Mouse (Mus musculus) liver, embryonic 14.5 days (tissue): ENCODE results near the gene Ago1. TPM values are rescaled to one million over a fixed set of nuclear protein-coding genes. Genes with fewer than 3 reads are reported as not detected.

ENCODE experiments used
- ATAC-seq: fragments of 200-750 bp; cut with Nextera tagmentation; 2 replicates; pipeline ENCODE4 v1.8.0; 2017; ENCODE audit warnings: moderate number of reproducible peaks, mild to moderate bottlenecking, moderate library complexity; ENCODE audit not compliant: insufficient read depth
- DNase-seq, 3 experiments: peaks; one replicate each; pipeline ENCODE4 v3.0.0-alpha.2; 2012 to 2013; ENCODE audit warnings: low read depth in 3 of 3, low spot score in 3 of 3
- H3K27ac ChIP-seq: fragments of 300-500 bp; sonication (generic); 2 replicates; pipeline ENCODE4 v1.5.1; 2014; ENCODE audit warnings: moderate library complexity, mild to moderate bottlenecking, control low read depth, inconsistent platforms
- H3K27me3 ChIP-seq: fragments of 300-500 bp; sonication (generic); 2 replicates; pipeline ENCODE4 v1.6.1; 2014; ENCODE audit warnings: mild to moderate bottlenecking, low read length, moderate library complexity; ENCODE audit not compliant: control insufficient read depth, insufficient read depth
- H3K36me3 ChIP-seq: fragments of 300-500 bp; sonication (generic); replicated peaks from 2 replicates; pipeline ENCODE4 v1.6.1; 2014; ENCODE audit warnings: low read depth; ENCODE audit not compliant: control insufficient read depth, insufficient read depth
- H3K4me1 ChIP-seq, 2 experiments: fragments of 200-500 bp in 1 of 2; fragments of 300-500 bp in 1 of 2; sonication (generic) in 1 of 2; replicated peaks; 2 replicates each; pipeline ENCODE4 v1.6.1; 2012 to 2014; ENCODE audit warnings: antibody characterized with exemption in 1 of 2, inconsistent platforms in 1 of 2, low read length in 1 of 2; ENCODE audit not compliant: control insufficient read depth in 2 of 2, insufficient read depth in 2 of 2
- H3K4me2 ChIP-seq: fragments of 300-500 bp; sonication (generic); 2 replicates; pipeline ENCODE4 v1.6.1; 2014; ENCODE audit warnings: low read depth, mild to moderate bottlenecking, control low read depth, moderate library complexity
- H3K4me3 ChIP-seq, 2 experiments: fragments of 200-500 bp in 1 of 2; fragments of 300-500 bp in 1 of 2; sonication (generic) in 1 of 2; 2 replicates each; pipeline ENCODE4 v1.5.1; 2012 to 2014; ENCODE audit warnings: low read depth in 2 of 2, low read length in 2 of 2, mild to moderate bottlenecking in 2 of 2, control low read depth in 1 of 2, inconsistent platforms in 1 of 2, moderate library complexity in 1 of 2; ENCODE audit not compliant: insufficient read depth in 1 of 2
- H3K9ac ChIP-seq: fragments of 300-500 bp; sonication (generic); replicated peaks from 2 replicates; pipeline ENCODE4 v1.6.1; 2014; ENCODE audit warnings: mild to moderate bottlenecking, control low read depth, moderate library complexity
- H3K9me3 ChIP-seq: fragments of 300-500 bp; sonication (generic); 2 replicates; pipeline ENCODE4 v1.6.1; 2016; ENCODE audit warnings: low read length, mixed read lengths; ENCODE audit not compliant: control insufficient read depth
- CTCF ChIP-seq: IDR thresholded peaks from 2 replicates; pipeline ENCODE4 v1.5.1; 2016; ENCODE audit warnings: antibody characterized with exemption, low read depth, control low read depth
- EP300 ChIP-seq: IDR thresholded peaks from 2 replicates; pipeline ENCODE4 v1.6.1; 2016; ENCODE audit warnings: antibody characterized with exemption, low read depth
- WGBS: fragments of 180-500 bp; shearing (Covaris S2); extraction: QIAGEN DNeasy Blood & Tissue Kit; methylation state at CpG from one replicate; pipeline ENCODE4 v1.1.7; 2014; ENCODE audit not compliant: insufficient replicate concordance; 5-methylcytosine and 5-hydroxymethylcytosine counted together
- polyA plus RNA-seq, 2 experiments: library from polyadenylated mRNA; depleted of rRNA in 1 of 2; stranded (reverse) in 1 of 2; unstranded in 1 of 2; fragments of >200 nt; fragmentation: Nextera tagmentation in 1 of 2; extraction: Ambion mirVana in 1 of 2; gene quantifications; 2 replicates each; pipeline versions ENCODE4 v1.2.1 to v1.2.3; 2012 to 2014

Ago1 gene
- polyA plus RNA-seq (2012; rRNA removed) (3.0 and 3.5 TPM in 2 replicates), polyA plus RNA-seq (2014; fragmentation: Nextera tagmentation; extraction: Ambion mirVana) (1.4 and 1.6 TPM in 2 replicates)

DNA sequence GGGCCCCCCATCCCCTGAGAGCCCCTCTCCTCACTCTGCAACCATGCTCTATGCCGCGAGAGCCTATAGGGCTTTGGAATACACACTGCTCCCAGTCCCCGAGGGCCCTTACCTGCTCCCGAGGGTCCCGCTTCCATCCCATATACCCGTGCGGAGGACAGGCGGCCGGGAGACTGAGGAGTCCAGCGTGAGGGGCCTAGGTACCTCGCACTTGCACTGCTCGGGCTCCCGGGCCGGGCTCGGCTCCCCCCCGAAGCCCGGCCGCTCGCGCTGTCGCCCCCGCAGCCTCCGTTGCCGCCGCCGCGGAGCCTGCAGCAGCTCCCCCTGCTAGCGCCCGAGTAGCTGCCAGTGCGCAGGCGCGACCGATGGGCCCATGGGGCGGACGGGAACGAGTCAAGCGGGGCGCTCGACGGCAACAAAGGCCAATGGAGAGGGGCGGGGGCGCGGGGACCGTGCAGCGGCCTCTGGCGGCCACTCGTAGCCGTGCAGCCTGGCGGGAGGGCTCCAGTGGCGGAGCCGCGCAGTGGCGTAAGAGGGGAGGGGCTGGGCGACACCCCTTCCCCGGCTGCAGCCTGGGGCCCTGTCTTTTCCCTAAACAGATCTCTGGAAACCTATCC lies at the start of gene Ago1:
Ago1 (minus strand) TSS at position 299 of the 617 bp plus-strand sequence.
- TF ChIP-seq CTCF (peak; percentile 89), EP300 (no peak)
- DNase-seq (peak; percentile 83 to 87 (median 85)), ATAC-seq (peak; percentile 86)
- Histone ChIP-seq H3K9me3 (no peaks in the 10 kb centered on the region), H3K27ac (peak within 1 kb of the TSS; percentile 51), H3K27me3 (no peaks in the 10 kb centered on the region), H3K9ac (peak within 1 kb of the TSS; percentile 73), H3K4me1 (peaks cover 4 to 34% of the 10 kb centered on the region in 2 experiments; a peak in 3 of 4 replicates), H3K4me3 (peak within 1 kb of the TSS; percentile 81 to 86), H3K4me2 (peak within 1 kb of the TSS; percentile 85), H3K36me3 (no peaks in the 10 kb centered on the region)
- WGBS = under 1% methylated on average over 48 of the region's 55 CpGs

DNA sequence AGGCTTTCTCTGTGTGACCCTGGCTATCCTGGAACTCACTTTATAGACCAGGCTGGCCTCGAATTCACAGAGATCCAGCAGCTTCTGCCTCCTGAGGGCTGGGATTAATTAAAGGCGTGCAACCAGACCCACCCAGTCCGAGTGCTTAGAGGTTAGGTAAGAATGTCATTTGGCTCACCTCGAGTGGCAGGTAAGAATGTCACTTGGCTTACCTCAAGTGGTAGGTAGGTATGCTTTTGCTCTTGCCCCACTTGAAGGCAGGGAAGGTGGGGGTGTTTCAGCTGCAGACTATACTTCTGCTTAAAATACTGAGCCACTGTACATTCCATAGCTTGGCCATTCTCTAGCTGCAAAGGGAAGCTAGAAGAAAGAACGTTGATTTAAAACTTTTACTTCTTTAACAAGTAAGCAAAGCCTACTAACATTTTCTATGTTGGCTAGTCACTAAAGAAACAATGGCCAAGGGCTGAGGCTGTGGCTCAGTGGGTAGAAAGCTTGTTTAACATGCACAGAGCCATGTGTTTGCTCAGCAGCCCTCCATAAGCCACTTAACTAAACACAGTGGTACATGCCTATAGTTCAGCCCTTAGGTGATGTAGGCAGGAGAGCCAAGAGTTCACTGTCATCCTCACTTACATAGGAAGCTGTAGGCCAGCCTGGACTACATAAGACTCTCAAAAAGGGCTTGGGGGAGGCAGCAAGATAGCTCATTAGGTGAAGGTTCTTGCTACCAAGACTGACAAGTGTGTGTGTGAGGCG lies 44.1 kb upstream of the Ago1 start:
- no peak overlapping the region for H3K4me2 ChIP-seq
- no peaks in the 10 kb centered on the region for H3K4me1 ChIP-seq
- no peak overlapping the region for H3K27ac ChIP-seq
- H3K9me3 ChIP-seq = no peaks in the 10 kb centered on the region
- ATAC-seq (no peak), DNase-seq (no peak)
- WGBS = 57% methylated on average over 6 of the region's 6 CpGs
- TF ChIP-seq CTCF = no peak
- TF ChIP-seq EP300 = no peak
- H3K4me3 ChIP-seq = no peak overlapping the region
- H3K9ac ChIP-seq = no peak overlapping the region
- H3K27me3 ChIP-seq = no peaks in the 10 kb centered on the region
- no peaks in the 10 kb centered on the region for H3K36me3 ChIP-seq

DNA sequence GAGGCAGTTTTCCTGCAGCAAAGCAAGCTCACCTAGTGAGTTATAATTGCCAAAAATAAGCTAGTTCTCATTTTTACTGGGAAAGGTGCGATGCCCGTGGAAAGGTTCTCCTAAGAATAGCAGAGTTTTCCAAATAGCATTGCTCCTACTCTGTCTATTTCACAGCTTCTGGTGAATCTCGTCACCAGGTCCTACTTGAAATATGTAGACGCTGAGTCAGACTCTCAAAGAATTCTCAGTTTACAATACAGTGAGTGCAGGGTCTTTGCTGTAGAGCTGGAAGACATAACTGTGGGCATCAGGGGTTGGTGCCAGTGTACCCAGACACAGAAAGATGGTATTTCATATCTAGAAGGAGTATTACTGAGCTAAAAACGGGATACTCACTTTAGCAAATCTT lies 42.6 kb upstream of the Ago1 start:
- no peaks in the 10 kb centered on the region for H3K9me3 ChIP-seq
- TF ChIP-seq EP300 (no peak), CTCF (no peak)
- H3K9ac ChIP-seq = no peak overlapping the region
- H3K36me3 ChIP-seq = no peaks in the 10 kb centered on the region
- H3K4me1 ChIP-seq = no peaks in the 10 kb centered on the region
- H3K27me3 ChIP-seq = no peaks in the 10 kb centered on the region
- no peak overlapping the region for H3K4me2 ChIP-seq
- ATAC-seq = no peak
- 66% methylated on average over 5 of the region's 5 CpGs for WGBS
- H3K27ac ChIP-seq = no peak overlapping the region
- H3K4me3 ChIP-seq = no peak overlapping the region
- DNase-seq = no peak

DNA sequence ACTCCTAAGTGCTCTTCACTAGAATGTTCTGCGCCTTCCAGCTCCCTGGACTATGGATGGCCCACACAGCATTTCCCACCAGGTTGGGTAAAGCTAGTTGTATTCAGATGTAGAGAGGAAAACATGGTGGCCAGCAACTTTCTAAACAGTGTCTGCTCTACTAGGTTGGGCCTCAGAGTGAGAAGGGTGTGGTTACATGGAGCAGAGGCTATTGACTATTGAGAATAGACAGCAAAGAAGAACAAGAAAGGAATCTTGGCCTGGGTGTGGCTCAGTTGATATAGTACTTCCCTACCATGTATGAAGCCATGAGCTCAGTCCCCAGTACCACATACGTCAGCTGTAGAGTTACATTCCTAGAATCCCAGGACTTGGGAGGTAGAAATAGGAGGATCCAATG lies 40.7 kb upstream of the Ago1 start:
- DNase-seq = no peak
- no peak overlapping the region for H3K9ac ChIP-seq
- no peaks in the 10 kb centered on the region for H3K36me3 ChIP-seq
- H3K4me3 ChIP-seq = no peak overlapping the region
- H3K4me2 ChIP-seq = no peak overlapping the region
- ATAC-seq = no peak
- H3K4me1 ChIP-seq = no peaks in the 10 kb centered on the region
- H3K27ac ChIP-seq = no peak overlapping the region
- WGBS = 81% methylated on average over 2 of the region's 2 CpGs
- no peak for TF ChIP-seq EP300
- no peak for TF ChIP-seq CTCF
- H3K9me3 ChIP-seq = no peaks in the 10 kb centered on the region
- H3K27me3 ChIP-seq = no peaks in the 10 kb centered on the region
